Mouse (Mus musculus): Measurements from ENCODE around the gene Nutm1. TPM values are rescaled to one million over a fixed set of nuclear protein-coding genes. Genes with fewer than 3 reads are reported as not detected.

Gene Nutm1
- total and polyA plus RNA-seq, 2 experiments, result not detected

GRCm38 (mm10) chr2:112273474-112273873 is 14.4 kb upstream of the Nutm1 start:
- no peak overlapping the region for H3K4me3 ChIP-seq (ENCODE audit: insufficient read depth, low read depth, low read length)
- peaks cover 3% of the 10 kb centered on the region; the same call in 1 of the 2 replicates for H3K4me1 ChIP-seq (ENCODE audit: control insufficient read depth, insufficient read depth, low read length)
- peaks cover 7% of the 10 kb centered on the region; the same call in 1 of the 2 replicates for H3K79me2 ChIP-seq (ENCODE audit: control insufficient read depth, insufficient read depth, low read length)
- TF ChIP-seq POLR2A (IDR thresholded peaks at IDR 0.05; ENCODE audit: extremely low read depth, insufficient read depth, low read length) (no peak), CTCF (IDR thresholded peaks at IDR 0.05; ENCODE audit: low read depth, low read length) (no peak)
- WGBS, result 86% methylated on average over 6 of the region's 6 CpGs
- no peak overlapping the region for H3K9ac ChIP-seq (ENCODE audit: low read depth, low read length)
- H3K36me3 ChIP-seq (ENCODE audit: control insufficient read depth, insufficient read depth, low read length), result no peaks in the 10 kb centered on the region; the same call in 1 of the 2 replicates
- no peak overlapping the region for H3K27ac ChIP-seq (replicated peaks; ENCODE audit: insufficient read depth, low read depth, low read length)
- no peak for DNase-seq (ENCODE audit: extremely low read depth, low read depth, low spot score)
- no peaks in the 10 kb centered on the region for H3K27me3 ChIP-seq (ENCODE audit: control insufficient read depth, insufficient read depth, low read length)

GRCm38 (mm10) chr2:112272909-112273308 is 13.8 kb upstream of the Nutm1 start:
- Histone ChIP-seq H3K9ac (ENCODE audit: low read depth, low read length) (no peak overlapping the region), H3K36me3 (ENCODE audit: control insufficient read depth, insufficient read depth, low read length) (no peaks in the 10 kb centered on the region; the same call in 1 of the 2 replicates), H3K4me1 (ENCODE audit: control insufficient read depth, insufficient read depth, low read length) (peaks cover 3% of the 10 kb centered on the region; the same call in 1 of the 2 replicates), H3K4me3 (ENCODE audit: insufficient read depth, low read depth, low read length) (no peak overlapping the region), H3K27ac (replicated peaks; ENCODE audit: insufficient read depth, low read depth, low read length) (no peak overlapping the region), H3K27me3 (ENCODE audit: control insufficient read depth, insufficient read depth, low read length) (no peaks in the 10 kb centered on the region), H3K79me2 (ENCODE audit: control insufficient read depth, insufficient read depth, low read length) (peaks cover 7% of the 10 kb centered on the region; the same call in 1 of the 2 replicates)
- DNase-seq (ENCODE audit: extremely low read depth, low read depth, low spot score), result no peak
- 94% methylated on average over 2 of the region's 2 CpGs for WGBS
- TF ChIP-seq CTCF (IDR thresholded peaks at IDR 0.05; ENCODE audit: low read depth, low read length) (no peak), POLR2A (IDR thresholded peaks at IDR 0.05; ENCODE audit: extremely low read depth, insufficient read depth, low read length) (no peak)

- 83% methylated on average over 2 of the region's 2 CpGs for WGBS
- H3K4me1 ChIP-seq (ENCODE audit: control insufficient read depth, insufficient read depth, low read length), result no peaks in the 10 kb centered on the region
- no peaks in the 10 kb centered on the region for H3K27me3 ChIP-seq (ENCODE audit: control insufficient read depth, insufficient read depth, low read length)
- H3K4me3 ChIP-seq (ENCODE audit: insufficient read depth, low read depth, low read length), result no peak overlapping the region
- TF ChIP-seq CTCF (IDR thresholded peaks at IDR 0.05; ENCODE audit: low read depth, low read length) (no peak), POLR2A (IDR thresholded peaks at IDR 0.05; ENCODE audit: extremely low read depth, insufficient read depth, low read length) (no peak)
- H3K79me2 ChIP-seq (ENCODE audit: control insufficient read depth, insufficient read depth, low read length), result peaks cover 10% of the 10 kb centered on the region; the same call in 1 of the 2 replicates
- no peak overlapping the region for H3K9ac ChIP-seq (ENCODE audit: low read depth, low read length)
- DNase-seq (ENCODE audit: extremely low read depth, low read depth, low spot score), result no peak
- no peak overlapping the region for H3K27ac ChIP-seq (replicated peaks; ENCODE audit: insufficient read depth, low read depth, low read length)
- H3K36me3 ChIP-seq (ENCODE audit: control insufficient read depth, insufficient read depth, low read length), result no peaks in the 10 kb centered on the region; the same call in 1 of the 2 replicates
Measured at GRCm38 (mm10) chr2:112270011-112270410, 10.9 kb upstream of the Nutm1 start.

- peak; percentile 51 for DNase-seq (ENCODE audit: extremely low read depth, low read depth, low spot score)
- Histone ChIP-seq H3K27me3 (ENCODE audit: control insufficient read depth, insufficient read depth, low read length) (no peaks in the 10 kb centered on the region), H3K27ac (replicated peaks; ENCODE audit: insufficient read depth, low read depth, low read length) (no peak overlapping the region), H3K79me2 (ENCODE audit: control insufficient read depth, insufficient read depth, low read length) (peaks cover 8% of the 10 kb centered on the region; the same call in 1 of the 2 replicates), H3K9ac (ENCODE audit: low read depth, low read length) (no peak overlapping the region), H3K4me1 (ENCODE audit: control insufficient read depth, insufficient read depth, low read length) (peaks cover 6% of the 10 kb centered on the region), H3K36me3 (ENCODE audit: control insufficient read depth, insufficient read depth, low read length) (no peaks in the 10 kb centered on the region; the same call in 1 of the 2 replicates), H3K4me3 (ENCODE audit: insufficient read depth, low read depth, low read length) (peak overlapping the region; percentile 41; the same call in 1 of the 2 replicates)
- WGBS, result 70% methylated on average over 8 of the region's 8 CpGs
- TF ChIP-seq POLR2A (IDR thresholded peaks at IDR 0.05; ENCODE audit: extremely low read depth, insufficient read depth, low read length) (no peak), CTCF (IDR thresholded peaks at IDR 0.05; ENCODE audit: low read depth, low read length) (no peak)
Measured at GRCm38 (mm10) chr2:112267547-112268269, 8.6 kb upstream of the Nutm1 start.

DNA sequence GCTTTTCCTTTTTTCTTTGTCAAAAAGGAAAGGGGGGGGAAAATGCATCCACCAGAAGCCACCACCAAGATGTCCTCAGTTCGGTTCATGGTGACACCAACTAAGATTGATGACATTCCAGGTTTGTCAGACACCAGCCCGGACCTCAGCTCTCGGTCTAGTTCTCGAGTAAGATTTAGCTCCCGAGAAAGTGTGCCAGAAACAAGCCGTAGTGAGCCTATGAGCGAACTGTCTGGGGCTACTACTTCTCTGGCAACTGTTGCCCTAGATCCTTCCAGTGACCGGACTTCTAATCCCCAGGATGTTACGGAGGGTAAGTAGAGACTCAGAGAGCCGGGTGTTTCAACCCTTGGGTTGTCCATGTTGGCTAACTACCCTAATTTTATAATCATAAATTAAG is 7.7 kb upstream of the Nutm1 start:
- 64% methylated on average over 10 of the region's 10 CpGs for WGBS
- Histone ChIP-seq H3K27ac (replicated peaks; ENCODE audit: insufficient read depth, low read depth, low read length) (peak overlapping the region; percentile 31), H3K4me1 (ENCODE audit: control insufficient read depth, insufficient read depth, low read length) (peaks cover 6% of the 10 kb centered on the region), H3K79me2 (ENCODE audit: control insufficient read depth, insufficient read depth, low read length) (peaks cover 8% of the 10 kb centered on the region; the same call in 1 of the 2 replicates), H3K9ac (ENCODE audit: low read depth, low read length) (peak overlapping the region; percentile 46; the same call in 1 of the 2 replicates), H3K27me3 (ENCODE audit: control insufficient read depth, insufficient read depth, low read length) (no peaks in the 10 kb centered on the region), H3K36me3 (ENCODE audit: control insufficient read depth, insufficient read depth, low read length) (no peaks in the 10 kb centered on the region; the same call in 1 of the 2 replicates), H3K4me3 (ENCODE audit: insufficient read depth, low read depth, low read length) (peak overlapping the region; percentile 4; the same call in 1 of the 2 replicates)
- TF ChIP-seq CTCF (IDR thresholded peaks at IDR 0.05; ENCODE audit: low read depth, low read length), result no peak
- DNase-seq (ENCODE audit: extremely low read depth, low read depth, low spot score), result no peak

DNA sequence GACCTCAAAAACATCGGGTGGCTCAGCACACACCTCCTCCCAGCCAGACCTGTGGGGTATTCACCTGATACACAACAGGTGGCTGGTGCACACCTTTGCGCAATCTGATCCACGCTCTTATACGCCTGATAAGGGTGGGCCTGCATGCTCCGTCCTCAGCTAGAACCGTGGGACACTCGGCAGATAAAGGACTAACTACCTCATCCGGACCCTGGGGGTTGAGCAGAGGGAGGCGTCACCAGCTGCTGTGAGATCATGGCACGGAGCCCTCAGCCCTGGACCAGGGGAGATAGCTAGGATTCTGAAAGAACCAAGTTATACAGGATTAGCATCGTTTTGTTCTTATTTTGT is 7.1 kb upstream of the Nutm1 start, which contains the start of gene Gm21985:
Gene Gm21985 (plus strand): TSS at position 73 of the 351 bp plus-strand sequence.
- 3% methylated on average over 11 of the region's 11 CpGs for WGBS
- Histone ChIP-seq H3K4me3 (ENCODE audit: insufficient read depth, low read depth, low read length) (peak within 1 kb of the TSS; percentile 88), H3K27me3 (ENCODE audit: control insufficient read depth, insufficient read depth, low read length) (no peaks in the 10 kb centered on the region), H3K9ac (ENCODE audit: low read depth, low read length) (peak within 1 kb of the TSS; percentile 87), H3K79me2 (ENCODE audit: control insufficient read depth, insufficient read depth, low read length) (peaks cover 8% of the 10 kb centered on the region; the same call in 1 of the 2 replicates), H3K4me1 (ENCODE audit: control insufficient read depth, insufficient read depth, low read length) (peaks cover 6% of the 10 kb centered on the region), H3K36me3 (ENCODE audit: control insufficient read depth, insufficient read depth, low read length) (no peaks in the 10 kb centered on the region), H3K27ac (replicated peaks; ENCODE audit: insufficient read depth, low read depth, low read length) (peak within 1 kb of the TSS; percentile 64)
- peak; percentile 29 for DNase-seq (ENCODE audit: extremely low read depth, low read depth, low spot score)
- TF ChIP-seq CTCF (IDR thresholded peaks at IDR 0.05; ENCODE audit: low read depth, low read length), result no peak
- no peak for TF ChIP-seq POLR2A (IDR thresholded peaks at IDR 0.05; ENCODE audit: extremely low read depth, insufficient read depth, low read length)
